Mouse (Mus musculus) lung, postnatal 14 days (tissue): ENCODE results near the gene Relt.
"Not testable (repeated sequence)": the region's sequence is repeated elsewhere in the genome, so short reads cannot be mapped to it uniquely, and the experiment has no call there.

Source experiments
- DNase-seq: peaks from one replicate; pipeline ENCODE4 v3.0.0; 2021

The Relt gene

GRCm38 (mm10) chr7:100875822-100876221, 12.6 kb upstream of the Relt start:
- no peak for DNase-seq

- no peak for DNase-seq
These were observed 10.0 kb upstream of the Relt start for GRCm38 (mm10) chr7:100873197-100873596.

- no peak for DNase-seq
These were observed 8.6 kb upstream of the Relt start for GRCm38 (mm10) chr7:100871892-100872291.

- no peak for DNase-seq
These were observed 8.1 kb upstream of the Relt start for GRCm38 (mm10) chr7:100871355-100871754.

- no peak for DNase-seq
These were observed 6.8 kb upstream of the Relt start for GRCm38 (mm10) chr7:100869877-100870629.

- no peak for DNase-seq
These were observed 5.3 kb upstream of the Relt start for GRCm38 (mm10) chr7:100868551-100868950.

- no peak for DNase-seq
These were observed 4.3 kb upstream of the Relt start for GRCm38 (mm10) chr7:100867561-100867960.

- DNase-seq: peak; percentile 80
These were observed 3.4 kb upstream of the Relt start for GRCm38 (mm10) chr7:100866675-100867074.

- no peak for DNase-seq
These were observed 893 bp downstream of the Relt start for GRCm38 (mm10) chr7:100862353-100862752.

GRCm38 (mm10) chr7:100861209-100861608, 2.0 kb downstream of the Relt start:
- DNase-seq: no peak

- DNase-seq: no peak
These were observed 2.8 kb downstream of the Relt start for GRCm38 (mm10) chr7:100860450-100860849.

- peak; percentile 49 for DNase-seq
These were observed 7.3 kb downstream of the Relt start for GRCm38 (mm10) chr7:100855795-100856573.

GRCm38 (mm10) chr7:100855300-100855699, 7.9 kb downstream of the Relt start:
- DNase-seq: no peak

GRCm38 (mm10) chr7:100854861-100855260, 8.4 kb downstream of the Relt start:
- DNase-seq: no peak

GRCm38 (mm10) chr7:100854137-100854814, 9.0 kb downstream of the Relt start:
- no peak for DNase-seq

- no peak for DNase-seq
These were observed 9.8 kb downstream of the Relt start for GRCm38 (mm10) chr7:100853396-100853795.

GRCm38 (mm10) chr7:100851481-100852356, 11.5 kb downstream of the Relt start:
- DNase-seq: no peak

GRCm38 (mm10) chr7:100849508-100849907, 13.7 kb downstream of the Relt start:
- no peak for DNase-seq

- peak; percentile 85 for DNase-seq
These were observed 14.5 kb downstream of the Relt start for GRCm38 (mm10) chr7:100848744-100849143.

GRCm38 (mm10) chr7:100847131-100847530, 16.1 kb downstream of the Relt start:
- no peak for DNase-seq

- not testable (repeated sequence) for DNase-seq
These were observed 17.2 kb downstream of the Relt start for GRCm38 (mm10) chr7:100846033-100846432.

- DNase-seq: peak; percentile 56
These were observed 17.8 kb downstream of the Relt start for GRCm38 (mm10) chr7:100845412-100845811.

GRCm38 (mm10) chr7:100845026-100845400, 18.2 kb downstream of the Relt start:
- no peak for DNase-seq
